Mouse (Mus musculus) gonadal fat pad, adult 2 months (tissue): ENCODE results near the gene Sfpq. TPM values are rescaled to one million over a fixed set of nuclear protein-coding genes. Genes with fewer than 3 reads are reported as not detected.
"Not testable (repeated sequence)": the region's sequence is repeated elsewhere in the genome, so short reads cannot be mapped to it uniquely, and the experiment has no call there.

Experiments
- DNase-seq: peaks from one replicate; pipeline ENCODE4 v3.0.0-alpha.2; 2012; ENCODE audit warnings: low read depth
- polyA plus RNA-seq: library from polyadenylated mRNA; depleted of rRNA; stranded (reverse); fragments of >200 nt; gene quantifications from 2 replicates; pipeline ENCODE4 v1.2.3, GENCODE M21; 2012; rRNA removed

Gene Sfpq
- 29.5 and 47.3 TPM in 2 replicates for polyA plus RNA-seq

- peak; percentile 94 for DNase-seq
Measured at GRCm38 (mm10) chr4:127021151-127021945, at the start of gene Sfpq. TSS of gene Sfpq (plus strand) at chr4:127021324.

DNA sequence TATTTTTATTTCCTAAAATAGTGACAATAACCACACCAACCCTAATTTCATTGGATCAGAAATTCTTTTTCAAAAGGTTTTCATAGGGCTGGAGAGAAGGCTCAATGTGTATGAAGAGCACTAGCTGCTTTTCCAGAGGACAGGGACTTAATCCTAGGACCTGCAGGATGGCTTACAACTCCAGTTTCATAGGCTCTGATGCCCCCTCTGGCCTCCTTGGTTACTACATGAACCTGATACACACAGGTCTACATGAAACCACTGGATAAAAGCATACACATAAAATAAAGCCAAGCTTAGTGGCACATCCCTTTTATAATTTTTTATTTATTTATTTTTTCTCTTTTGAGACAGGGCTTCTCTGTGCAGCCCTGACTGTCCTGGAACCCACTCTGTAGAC lies 43.7 kb upstream of the Sfpq start:
- DNase-seq, result no peak

DNA sequence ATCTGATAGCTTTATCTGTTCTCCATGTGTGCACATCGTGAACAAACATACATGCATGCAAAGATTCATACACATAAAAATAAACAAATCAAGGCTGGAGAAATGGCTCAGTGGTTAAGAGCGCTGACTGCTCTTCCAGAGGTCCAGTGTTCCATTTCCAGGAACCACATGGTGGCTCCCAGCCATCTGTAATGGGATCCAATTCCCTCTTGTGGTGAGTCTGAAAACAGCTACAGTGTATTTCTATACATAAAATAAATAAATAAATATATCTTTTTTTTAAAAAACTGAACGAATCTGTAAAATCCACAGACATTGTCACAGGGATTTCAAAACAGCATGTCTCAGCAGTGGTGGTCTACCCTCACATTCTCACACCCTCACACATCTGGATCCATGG lies 42.4 kb upstream of the Sfpq start:
- DNase-seq, result no peak

- DNase-seq, result no peak
Measured at GRCm38 (mm10) chr4:126983321-126983720, 37.8 kb upstream of the Sfpq start.

DNA sequence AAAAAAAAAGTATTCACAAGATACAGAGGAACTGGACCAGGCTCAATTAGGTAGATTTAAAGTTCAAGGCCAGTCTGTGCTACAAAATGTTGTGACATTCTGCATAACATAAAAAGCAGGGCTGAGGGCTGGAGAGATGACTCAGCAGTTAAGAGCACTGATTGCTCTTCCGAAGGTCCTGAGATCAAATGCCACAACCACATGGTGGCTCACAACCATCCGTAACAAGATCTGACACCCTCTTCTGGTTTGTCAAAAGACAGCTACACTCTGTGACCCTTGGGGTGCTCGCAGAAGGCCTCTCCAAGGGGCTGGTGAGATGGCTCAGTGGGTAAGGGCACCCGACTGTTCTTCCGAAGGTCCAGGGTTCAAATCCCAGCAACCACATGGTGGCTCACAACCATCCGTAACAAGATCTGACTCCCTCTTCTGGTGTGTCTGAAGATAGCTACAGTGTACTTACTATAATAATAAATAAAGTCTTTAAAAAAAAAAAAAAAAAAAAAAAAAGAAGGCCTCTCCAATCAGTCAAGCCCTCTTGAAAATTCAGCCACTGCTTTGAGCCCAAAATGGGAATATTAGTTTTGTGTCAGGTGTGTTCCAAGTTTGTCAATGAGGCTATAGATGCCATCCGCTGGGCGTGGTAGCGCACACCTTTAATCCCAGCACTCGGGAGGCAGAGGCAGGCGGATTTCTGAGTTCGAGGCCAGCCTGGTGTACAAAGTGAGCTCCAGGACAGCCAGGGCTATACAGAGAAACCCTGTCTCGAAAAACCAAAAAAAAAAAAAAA lies 37.2 kb upstream of the Sfpq start:
- DNase-seq, result not testable (repeated sequence)

- no peak for DNase-seq
Measured at GRCm38 (mm10) chr4:126986768-126987167, 34.4 kb upstream of the Sfpq start.

DNA sequence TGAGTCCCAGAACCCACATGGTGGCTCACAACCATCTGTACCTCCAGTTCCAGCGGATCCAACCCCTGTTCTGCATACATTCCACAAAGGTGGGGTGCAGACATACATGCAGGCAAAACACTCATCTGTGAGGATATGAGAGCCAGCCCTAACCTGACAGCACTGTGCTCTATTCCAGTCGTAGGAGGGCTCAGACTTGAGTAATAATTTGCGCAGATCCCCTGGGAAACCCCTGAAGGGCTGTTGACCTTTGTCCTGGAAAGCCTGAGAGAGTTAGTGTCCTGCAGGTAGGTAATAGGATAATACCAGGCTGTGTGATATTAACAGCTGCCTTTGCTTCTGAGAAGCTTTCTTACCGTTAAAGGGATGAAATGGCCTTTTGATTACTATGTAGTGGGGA lies 32.6 kb upstream of the Sfpq start:
- no peak for DNase-seq

GRCm38 (mm10) chr4:126990553-126990952 lies 30.6 kb upstream of the Sfpq start:
- no peak for DNase-seq

DNA sequence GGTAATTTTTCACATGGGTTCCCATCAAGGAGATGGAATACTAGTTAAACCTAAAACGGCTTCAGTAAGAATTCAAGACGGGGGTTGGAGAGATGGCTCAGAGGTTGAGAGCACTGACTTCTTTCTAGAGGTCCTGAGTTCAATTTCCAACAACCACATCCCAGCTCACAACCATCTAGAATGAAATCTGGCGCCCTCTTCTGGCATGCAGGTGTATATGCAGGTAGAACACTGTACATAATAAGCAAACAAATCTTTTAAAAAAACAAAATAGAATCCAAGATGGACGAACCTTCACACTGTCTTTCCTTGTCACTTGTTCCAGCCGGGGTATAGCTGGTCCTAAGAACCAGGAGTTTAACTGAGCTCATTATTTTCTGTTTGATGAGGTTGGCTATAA lies 28.8 kb upstream of the Sfpq start:
- no peak for DNase-seq

GRCm38 (mm10) chr4:126999372-126999771 lies 21.8 kb upstream of the Sfpq start:
- DNase-seq, result not testable (repeated sequence)

DNA sequence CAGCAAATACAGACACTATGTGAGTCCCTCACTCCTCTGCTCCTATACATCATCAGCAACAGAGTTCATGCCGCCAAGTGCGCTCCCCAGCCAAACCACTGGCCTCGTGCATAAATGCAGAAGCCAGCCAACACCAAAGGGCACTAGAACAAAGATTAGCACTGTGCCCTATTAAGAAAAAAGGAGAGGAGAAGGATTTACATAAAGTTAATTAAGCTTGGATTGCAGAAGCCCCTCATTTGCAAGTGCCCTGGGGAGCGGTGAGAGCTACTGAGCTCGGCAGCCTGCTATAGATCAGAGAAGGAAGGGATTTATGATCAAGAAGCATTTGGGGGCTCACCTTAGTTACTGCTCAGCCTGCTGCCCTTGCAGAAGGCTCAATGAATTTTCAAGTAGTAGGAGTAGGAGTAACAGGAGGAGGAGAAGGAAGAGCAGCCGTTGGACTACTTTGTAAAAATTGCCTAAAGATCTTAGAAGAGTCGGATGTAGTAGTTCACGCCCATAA lies 20.5 kb upstream of the Sfpq start:
- no peak for DNase-seq

DNA sequence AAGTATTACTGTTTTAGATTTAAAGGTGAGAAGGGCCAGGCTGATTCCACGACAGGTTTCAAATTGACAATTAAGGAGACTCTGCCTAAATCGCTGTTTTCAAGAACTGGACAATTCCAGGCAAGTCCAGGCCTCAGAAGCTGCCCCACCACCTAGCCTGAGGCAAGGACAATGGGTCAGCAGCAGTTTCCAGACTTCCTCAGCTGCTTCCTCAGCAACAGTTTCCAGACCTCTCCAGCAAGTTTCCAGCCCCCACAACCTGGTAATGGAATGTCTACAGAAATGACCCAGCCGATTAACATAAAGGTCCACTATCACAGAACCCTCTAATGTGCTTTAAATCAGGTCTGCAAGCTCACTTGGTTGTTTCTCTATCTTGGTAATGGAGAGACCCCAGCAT lies 16.7 kb upstream of the Sfpq start:
- DNase-seq, result no peak

DNA sequence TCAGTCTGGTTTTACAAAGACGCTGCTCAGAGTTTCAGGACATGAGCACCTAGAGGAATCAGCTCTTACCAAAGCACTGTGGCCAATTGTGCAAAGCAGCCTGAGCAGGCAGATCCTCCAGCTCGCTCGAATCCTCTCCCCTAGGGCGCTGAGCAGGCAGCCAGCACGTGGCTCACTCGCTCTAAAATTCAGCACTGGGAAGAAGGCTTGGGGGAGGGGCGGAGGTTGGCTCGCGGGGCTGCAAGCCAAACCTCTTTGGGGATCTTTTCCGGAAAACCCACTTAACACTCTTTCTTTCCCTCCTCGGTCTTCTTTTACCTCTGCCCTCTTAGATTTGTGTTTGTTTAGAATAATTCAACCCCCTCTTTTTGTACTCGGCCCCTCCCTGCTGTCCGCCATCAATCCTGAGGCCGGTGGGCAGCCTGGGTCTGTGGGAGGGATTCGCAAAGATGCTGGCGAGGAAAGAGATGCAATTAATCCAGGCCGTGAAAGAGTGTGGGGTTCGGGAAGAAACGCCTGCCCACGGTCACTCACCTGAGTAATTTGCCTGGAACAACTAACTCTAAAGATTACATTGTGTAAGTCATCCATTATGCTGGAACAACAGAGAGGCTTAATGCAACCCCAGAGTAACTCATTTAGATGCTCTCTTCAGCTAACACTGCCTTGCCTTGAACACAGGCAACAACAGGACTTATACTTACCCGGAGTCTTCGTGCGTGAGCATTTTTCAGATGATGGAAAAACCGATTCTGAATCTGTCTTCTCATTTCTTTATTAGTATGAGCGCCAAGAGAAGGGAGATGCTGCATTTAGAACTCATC lies 15.8 kb upstream of the Sfpq start:
- DNase-seq, result no peak

GRCm38 (mm10) chr4:127015294-127015993 lies 5.7 kb upstream of the Sfpq start:
- DNase-seq, result peak; percentile 36

DNA sequence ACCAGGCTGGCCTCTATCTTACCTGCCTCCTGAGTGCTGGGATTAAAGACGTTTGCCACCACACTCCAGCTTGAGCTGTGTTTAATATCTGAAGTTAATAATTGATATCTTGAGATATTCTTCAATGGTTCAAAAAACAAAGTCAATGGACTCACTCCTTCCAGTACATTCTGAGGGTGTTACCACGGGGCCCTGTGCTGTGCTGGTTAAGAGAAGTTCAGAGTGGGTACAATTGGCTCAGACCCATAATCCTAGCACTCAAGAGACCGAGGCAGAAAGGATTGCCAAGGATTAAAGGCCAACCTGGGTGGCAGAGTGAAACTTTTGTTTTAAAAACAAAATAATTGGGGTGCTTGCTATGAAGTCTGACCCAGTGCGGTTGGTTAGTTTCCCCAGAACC lies 4.8 kb upstream of the Sfpq start:
- DNase-seq, result no peak

GRCm38 (mm10) chr4:127020411-127021150 lies 543 bp upstream of the Sfpq start:
- DNase-seq, result no peak

DNA sequence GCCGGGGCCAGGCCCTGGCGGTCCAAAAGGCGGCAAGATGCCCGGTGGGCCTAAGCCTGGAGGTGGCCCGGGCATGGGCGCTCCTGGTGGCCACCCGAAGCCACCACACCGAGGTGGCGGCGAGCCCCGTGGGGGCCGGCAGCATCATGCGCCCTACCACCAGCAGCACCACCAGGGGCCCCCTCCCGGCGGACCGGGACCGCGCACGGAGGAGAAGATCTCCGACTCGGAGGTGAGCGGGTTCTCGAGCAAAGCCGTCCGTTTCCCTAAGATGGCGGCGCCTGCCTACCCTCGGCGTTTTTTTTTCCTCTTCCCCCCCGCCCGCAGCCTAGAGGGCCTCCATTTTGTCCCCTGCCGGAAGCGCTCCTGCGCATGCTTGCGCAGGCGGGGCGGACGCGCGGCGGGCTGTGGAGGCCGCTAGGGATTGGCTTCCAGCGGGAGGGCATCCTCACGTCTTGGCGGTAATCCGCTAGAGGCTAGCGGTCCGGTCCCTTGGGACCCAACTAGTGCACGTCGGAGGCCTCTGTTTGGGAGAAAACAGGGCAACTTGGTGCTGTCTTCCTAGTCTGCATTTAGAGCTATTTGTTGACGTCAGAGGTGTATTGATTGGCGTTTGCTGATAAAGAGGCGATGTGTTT lies 984 bp downstream of the Sfpq start:
- peak; percentile 26 for DNase-seq

GRCm38 (mm10) chr4:127023201-127023600 lies 2.1 kb downstream of the Sfpq start:
- DNase-seq, result no peak

GRCm38 (mm10) chr4:127024240-127024639 lies 3.1 kb downstream of the Sfpq start:
- no peak for DNase-seq

DNA sequence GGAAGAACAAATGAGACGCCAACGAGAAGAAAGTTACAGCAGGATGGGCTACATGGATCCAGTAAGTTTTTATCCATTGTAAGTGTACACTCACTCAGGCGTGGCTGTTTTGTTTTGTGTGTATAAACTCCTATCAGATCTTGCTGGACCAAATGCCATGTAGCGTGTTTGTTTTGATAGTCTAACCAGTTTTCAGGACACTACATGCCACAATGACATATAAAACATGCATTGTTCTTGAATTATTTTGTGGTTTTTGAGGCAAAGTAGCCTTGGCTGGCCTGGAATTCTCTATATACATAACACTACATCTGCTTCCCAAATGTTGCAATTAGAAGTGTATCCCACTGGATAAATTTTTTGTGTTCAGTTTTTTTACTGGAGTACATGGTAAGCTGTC lies 5.7 kb downstream of the Sfpq start:
- no peak for DNase-seq
